Mouse (Mus musculus) embryonic facial prominence, embryonic 10.5 days (tissue): ENCODE results near the gene P4ha2. TPM values are rescaled to one million over a fixed set of nuclear protein-coding genes. Genes with fewer than 3 reads are reported as not detected.
"Not testable (repeated sequence)": the region's sequence is repeated elsewhere in the genome, so short reads cannot be mapped to it uniquely, and the experiment has no call there.

Experiments
- DNase-seq: peaks from one replicate; pipeline ENCODE4 v3.0.0-alpha.2; 2017; ENCODE audit warnings: low spot score
- H3K27ac ChIP-seq: fragments of 300-500 bp; sonication (generic); replicated peaks from 2 replicates; pipeline ENCODE4 v1.5.1; 2016; ENCODE audit warnings: mild to moderate bottlenecking
- H3K27me3 ChIP-seq: fragments of 300-500 bp; sonication (generic); replicated peaks from 2 replicates; pipeline ENCODE4 v1.6.1; 2016; ENCODE audit warnings: low read depth, mild to moderate bottlenecking; ENCODE audit not compliant: poor library complexity, severe bottlenecking
- H3K36me3 ChIP-seq: fragments of 300-500 bp; sonication (generic); replicated peaks from 2 replicates; pipeline ENCODE4 v1.6.1; 2016; ENCODE audit warnings: mild to moderate bottlenecking, moderate library complexity
- H3K4me1 ChIP-seq: fragments of 300-500 bp; sonication (generic); 2 replicates; pipeline ENCODE4 v1.6.1; 2016
- H3K4me3 ChIP-seq: fragments of 300-500 bp; sonication (generic); 2 replicates; pipeline ENCODE4 v1.5.1; 2016; ENCODE audit warnings: mild to moderate bottlenecking, moderate library complexity
- H3K9me3 ChIP-seq: fragments of 300-500 bp; sonication (generic); 2 replicates; pipeline ENCODE4 v1.6.1; 2016; ENCODE audit warnings: mild to moderate bottlenecking
- WGBS: fragments of 180-500 bp; shearing (Covaris S2); methylation state at CpG from one replicate; pipeline ENCODE4 v1.1.7; 2016; 5-methylcytosine and 5-hydroxymethylcytosine counted together
- polyA plus RNA-seq: library from polyadenylated mRNA; unstranded; fragments of >200 nt; fragmentation: Nextera tagmentation; extraction: Ambion mirVana; gene quantifications from 2 replicates; pipeline ENCODE4 v1.2.1, GENCODE M21; 2016

The P4ha2 gene
- polyA plus RNA-seq, 1 experiment from 2014 or later, result 36.8 TPM

DNA sequence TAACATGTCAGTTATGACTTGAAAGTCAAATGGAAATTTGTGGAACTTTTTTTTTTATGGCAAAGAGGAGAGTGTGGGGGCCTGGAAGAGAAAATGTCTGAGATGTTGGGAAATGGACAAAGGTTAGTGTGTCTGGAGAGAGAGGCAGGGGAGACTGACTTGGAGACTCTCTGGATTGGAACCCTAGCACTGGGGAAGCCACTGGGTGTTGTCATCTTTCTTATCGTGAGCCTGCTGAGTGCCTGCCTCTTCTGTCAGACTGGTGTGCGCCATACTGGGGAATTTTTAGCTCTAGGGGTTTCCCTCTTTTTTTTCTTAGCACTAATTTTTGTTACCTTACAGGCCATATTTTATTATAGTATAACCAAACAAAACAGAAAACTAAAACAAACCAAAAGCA is 27.5 kb downstream of the P4ha2 start:
- WGBS, result 84% methylated on average over 2 of the region's 2 CpGs
- peaks cover 33% of the 10 kb centered on the region for H3K36me3 ChIP-seq
- no peaks in the 10 kb centered on the region for H3K9me3 ChIP-seq
- H3K27me3 ChIP-seq, result no peaks in the 10 kb centered on the region
- H3K4me1 ChIP-seq, result no peaks in the 10 kb centered on the region
- no peak overlapping the region for H3K4me3 ChIP-seq
- no peak overlapping the region for H3K27ac ChIP-seq
- DNase-seq, result no peak

DNA sequence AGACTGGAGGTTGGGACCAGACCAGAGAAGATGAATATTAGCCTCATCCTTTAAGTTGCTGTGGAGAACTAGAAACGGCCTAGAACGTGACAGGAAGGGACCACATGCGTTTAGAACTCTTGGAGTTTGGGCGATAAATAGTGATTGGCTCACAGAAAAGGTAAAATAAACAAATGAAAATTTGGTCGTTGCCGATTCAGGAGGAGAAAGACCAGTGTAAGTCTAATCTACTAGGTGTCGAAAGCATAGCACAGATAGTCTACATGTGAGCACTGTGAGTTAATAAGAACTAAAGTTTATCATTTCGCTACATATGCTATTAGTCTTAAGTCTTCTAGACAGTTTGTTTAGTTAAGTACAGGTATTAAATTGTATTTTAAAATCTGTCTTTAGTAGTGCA is 30.1 kb downstream of the P4ha2 start:
- no peaks in the 10 kb centered on the region for H3K4me1 ChIP-seq
- no peaks in the 10 kb centered on the region for H3K9me3 ChIP-seq
- DNase-seq, result no peak
- WGBS, result 90% methylated on average over 8 of the region's 8 CpGs
- no peak overlapping the region for H3K4me3 ChIP-seq
- peaks cover 21% of the 10 kb centered on the region for H3K36me3 ChIP-seq
- H3K27ac ChIP-seq, result no peak overlapping the region
- no peaks in the 10 kb centered on the region for H3K27me3 ChIP-seq

DNA sequence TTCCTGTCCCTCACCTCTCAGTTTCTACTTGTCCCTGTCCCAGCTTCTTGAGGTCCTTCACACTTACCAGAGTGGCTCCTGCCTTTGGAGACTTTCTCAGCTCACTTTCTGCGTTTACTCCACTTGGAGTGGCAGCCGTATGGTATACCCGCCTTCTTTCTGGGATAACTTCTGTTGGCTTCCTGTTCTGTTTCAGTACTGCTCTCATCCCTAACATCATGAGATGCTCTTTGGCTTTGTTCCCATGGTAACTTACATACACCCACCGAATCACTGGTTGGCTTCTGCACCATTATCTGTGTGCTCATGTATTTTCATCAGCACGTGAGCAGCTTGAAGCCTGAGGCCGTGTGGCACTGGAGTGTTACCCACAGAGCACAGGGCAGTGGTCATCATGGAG is 30.8 kb downstream of the P4ha2 start:
- no peak overlapping the region for H3K4me3 ChIP-seq
- H3K36me3 ChIP-seq, result peaks cover 13% of the 10 kb centered on the region
- no peaks in the 10 kb centered on the region for H3K4me1 ChIP-seq
- no peak overlapping the region for H3K27ac ChIP-seq
- H3K9me3 ChIP-seq, result no peaks in the 10 kb centered on the region
- H3K27me3 ChIP-seq, result no peaks in the 10 kb centered on the region
- DNase-seq, result no peak
- WGBS, result 91% methylated on average over 6 of the region's 6 CpGs

DNA sequence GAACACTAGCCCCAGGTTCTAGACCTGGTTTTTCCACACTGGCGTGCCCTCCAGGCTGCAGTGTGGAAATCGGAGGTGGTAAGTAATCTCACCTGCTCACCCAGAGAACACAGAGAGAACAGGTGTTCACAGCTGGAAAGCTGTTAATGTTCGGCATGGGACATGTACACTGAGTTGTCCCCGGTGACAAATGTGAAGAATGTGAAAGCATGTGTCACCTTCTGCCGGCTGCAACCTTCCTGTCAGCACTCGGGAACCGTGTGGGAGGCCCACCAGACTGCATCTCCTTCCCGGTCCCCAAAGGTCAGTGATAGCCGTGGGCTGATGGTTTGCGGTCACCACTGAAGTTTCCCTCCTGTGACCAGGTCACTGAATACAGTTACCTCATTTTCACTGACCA is 32.4 kb downstream of the P4ha2 start:
- peaks cover 10% of the 10 kb centered on the region; the same call in 1 of the 2 replicates for H3K36me3 ChIP-seq
- no peaks in the 10 kb centered on the region for H3K27me3 ChIP-seq
- 87% methylated on average over 10 of the region's 10 CpGs for WGBS
- no peak overlapping the region for H3K4me3 ChIP-seq
- H3K27ac ChIP-seq, result no peak overlapping the region
- DNase-seq, result no peak
- H3K4me1 ChIP-seq, result no peaks in the 10 kb centered on the region
- H3K9me3 ChIP-seq, result no peaks in the 10 kb centered on the region

DNA sequence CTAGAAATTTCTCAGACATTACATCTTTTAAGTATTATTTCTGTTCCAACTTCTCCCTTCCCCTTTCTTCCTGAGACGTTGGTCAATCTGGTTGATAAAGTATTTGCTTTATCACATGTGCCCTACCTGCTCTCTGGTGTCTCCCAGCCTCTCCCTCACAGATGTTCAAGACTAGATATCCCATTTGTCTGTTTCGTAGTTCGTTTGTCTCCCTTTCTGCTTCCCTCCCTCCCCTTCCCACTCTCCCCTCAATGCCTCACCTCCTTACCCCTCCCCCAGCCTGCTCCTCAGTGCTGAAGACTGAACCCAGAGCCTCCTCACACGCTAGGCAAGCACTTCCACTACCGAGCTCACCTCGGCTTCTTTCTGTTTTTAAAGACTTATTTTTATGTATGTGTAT is 35.0 kb downstream of the P4ha2 start:
- no peak for DNase-seq
- 76% methylated on average over 6 of the region's 6 CpGs for WGBS
- H3K4me3 ChIP-seq, result no peak overlapping the region
- no peaks in the 10 kb centered on the region for H3K4me1 ChIP-seq
- H3K9me3 ChIP-seq, result no peaks in the 10 kb centered on the region
- no peak overlapping the region for H3K27ac ChIP-seq
- H3K36me3 ChIP-seq, result peaks cover 6% of the 10 kb centered on the region; the same call in 1 of the 2 replicates
- H3K27me3 ChIP-seq, result no peaks in the 10 kb centered on the region

DNA sequence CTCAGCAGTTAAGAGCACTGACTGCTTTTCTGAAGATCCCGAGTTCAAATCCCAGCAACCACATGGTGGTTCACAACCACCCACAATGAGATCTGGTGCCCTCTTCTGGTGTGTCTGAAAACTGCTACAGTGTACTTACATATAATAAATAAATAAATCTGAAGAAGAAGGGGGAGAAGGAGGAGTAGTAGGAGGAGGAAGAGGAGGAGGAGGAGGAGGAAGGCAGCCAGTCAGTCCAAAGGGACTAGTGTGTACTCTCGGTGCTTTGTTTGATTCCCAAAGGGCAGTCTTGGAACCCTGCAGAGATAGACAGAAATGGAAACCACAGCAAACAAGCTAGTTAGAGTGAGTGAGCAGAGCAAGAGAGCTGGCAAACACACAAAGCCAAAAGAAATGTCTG is 40.3 kb downstream of the P4ha2 start:
- H3K27ac ChIP-seq, H3K27me3 ChIP-seq, H3K4me3 ChIP-seq, H3K4me1 ChIP-seq, H3K9me3 ChIP-seq, H3K36me3 ChIP-seq: not testable (repeated sequence)
- 44% methylated on average over 2 of the region's 2 CpGs for WGBS
- DNase-seq, result peak; percentile 53

DNA sequence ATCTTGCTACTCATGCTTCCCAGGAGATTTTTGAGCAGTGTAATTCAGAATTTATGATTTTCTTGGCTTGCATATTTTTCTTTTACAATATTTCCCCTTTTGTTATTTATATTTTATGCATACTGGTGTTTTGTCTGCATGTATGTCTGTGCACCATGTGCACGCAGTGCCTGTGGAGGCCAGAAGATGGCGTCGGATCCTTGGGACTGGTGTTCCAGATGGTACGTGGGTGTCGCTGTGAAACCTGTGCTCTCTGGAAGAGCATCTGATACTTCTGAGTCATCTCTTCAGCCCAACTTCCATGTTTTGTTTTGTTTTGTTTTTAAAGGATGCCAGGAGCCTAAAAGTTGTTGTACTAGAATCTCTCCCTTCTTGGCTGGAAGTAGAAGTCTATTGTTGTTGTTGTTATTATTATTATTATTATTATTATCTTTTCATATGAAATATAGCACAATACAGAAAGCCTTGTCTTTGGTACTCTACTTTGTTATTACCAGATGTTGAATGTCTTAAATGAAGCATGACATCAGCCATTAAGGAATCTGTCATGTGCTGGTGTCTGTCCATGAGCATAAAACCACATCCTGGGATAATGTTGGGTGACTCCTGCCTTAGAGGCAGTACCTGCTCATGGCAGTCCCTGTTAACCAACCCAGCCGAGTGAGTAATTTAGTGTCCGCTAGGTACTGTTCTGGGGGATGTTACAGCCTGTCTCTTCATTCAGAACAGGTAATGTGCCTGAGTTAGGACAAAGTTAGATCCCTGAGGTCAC is 41.5 kb downstream of the P4ha2 start:
- Histone ChIP-seq H3K27ac (no peak overlapping the region), H3K9me3 (no peaks in the 10 kb centered on the region), H3K27me3 (no peaks in the 10 kb centered on the region), H3K4me3 (no peak overlapping the region), H3K4me1 (no peaks in the 10 kb centered on the region), H3K36me3 (no peaks in the 10 kb centered on the region)
- no peak for DNase-seq
- WGBS, result 85% methylated on average over 7 of the region's 7 CpGs

DNA sequence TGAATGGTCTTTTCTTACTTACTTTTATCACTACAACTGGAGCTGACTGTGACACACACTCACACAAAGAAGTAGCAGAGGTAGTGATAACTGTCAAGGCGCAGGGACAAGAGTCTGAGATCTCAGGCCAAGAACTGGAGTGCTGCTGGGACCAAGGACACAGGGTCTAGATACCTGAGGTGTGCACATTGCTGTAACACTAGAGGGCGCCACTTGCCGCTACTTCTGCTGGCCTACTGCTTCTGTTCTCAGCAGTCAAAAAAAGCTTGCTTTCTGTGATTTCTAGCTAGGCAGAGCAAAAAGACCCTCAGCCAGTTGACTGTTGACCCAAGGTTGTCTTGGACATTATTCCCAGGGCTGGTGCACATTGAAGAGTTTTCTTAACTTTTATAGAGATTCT is 45.0 kb downstream of the P4ha2 start:
- Histone ChIP-seq H3K9me3 (peaks cover 3% of the 10 kb centered on the region; the same call in 1 of the 2 replicates), H3K4me3 (no peak overlapping the region), H3K36me3 (no peaks in the 10 kb centered on the region), H3K27me3 (no peaks in the 10 kb centered on the region), H3K4me1 (no peaks in the 10 kb centered on the region), H3K27ac (no peak overlapping the region)
- DNase-seq, result peak; percentile 70
- 24% methylated on average over 3 of the region's 3 CpGs for WGBS

DNA sequence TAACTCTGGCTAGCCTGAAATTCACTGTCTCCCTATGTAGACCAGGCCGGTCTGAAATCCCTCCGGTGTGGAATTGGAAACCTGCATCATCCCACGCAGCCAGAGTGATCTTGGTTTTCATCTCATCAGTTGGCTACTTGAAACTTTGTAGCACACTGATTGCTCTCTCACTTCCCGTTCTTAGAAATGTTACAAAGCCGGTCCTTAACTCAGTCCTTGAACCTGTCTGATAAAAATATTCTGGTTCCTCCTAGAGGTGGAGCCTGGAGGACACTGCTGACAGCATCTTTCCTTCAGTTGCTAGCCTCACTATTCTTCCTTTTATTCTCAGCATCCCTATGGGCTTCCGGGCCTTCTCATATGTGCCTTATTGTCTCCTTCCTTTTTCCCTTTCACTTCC is 46.1 kb downstream of the P4ha2 start:
- WGBS, result 85% methylated on average over 6 of the region's 6 CpGs
- H3K4me1 ChIP-seq, result 0 out of 2 replicates have a peak, but pooled peaks cover 3% of the 10 kb centered on the region
- no peak overlapping the region for H3K4me3 ChIP-seq
- no peaks in the 10 kb centered on the region for H3K27me3 ChIP-seq
- no peaks in the 10 kb centered on the region for H3K36me3 ChIP-seq
- no peak for DNase-seq
- peaks cover 3% of the 10 kb centered on the region; the same call in 1 of the 2 replicates for H3K9me3 ChIP-seq
- H3K27ac ChIP-seq, result no peak overlapping the region

DNA sequence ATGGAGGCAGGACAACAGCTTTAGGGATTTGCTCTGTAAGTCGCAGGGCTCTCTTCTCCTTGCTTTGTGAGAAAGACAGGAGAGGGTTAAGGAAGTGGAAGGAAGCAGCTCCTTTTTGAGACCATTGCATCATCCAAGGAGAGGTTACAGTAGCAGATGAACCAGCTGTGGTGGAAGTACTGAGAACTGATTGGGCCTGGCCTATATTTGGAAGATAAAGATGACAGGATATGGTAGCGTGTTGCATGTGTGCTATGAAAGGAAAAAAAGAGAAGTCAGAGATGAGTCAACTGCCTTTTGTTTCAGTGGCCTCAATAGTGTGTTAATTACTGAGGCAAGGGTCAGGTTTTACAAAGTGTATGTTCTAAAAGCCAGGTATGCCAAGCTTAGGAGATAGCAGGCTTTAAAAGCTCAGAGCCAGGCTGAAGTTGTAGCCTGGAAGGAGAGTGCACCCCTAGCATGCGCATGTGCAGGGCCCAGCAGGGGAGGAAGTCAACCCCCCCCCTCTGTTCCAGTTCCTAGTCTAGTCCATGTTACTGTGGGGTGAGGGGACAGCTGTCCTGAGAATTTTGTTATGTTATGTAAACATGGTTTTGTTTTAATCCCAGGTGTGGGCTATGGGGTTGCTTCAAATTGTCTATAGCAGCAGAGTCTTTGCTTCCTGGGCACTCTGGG is 50.0 kb downstream of the P4ha2 start:
- DNase-seq, result no peak
- Histone ChIP-seq H3K36me3 (no peaks in the 10 kb centered on the region), H3K4me1 (0 out of 2 replicates have a peak, but pooled peaks cover 3% of the 10 kb centered on the region), H3K4me3 (no peak overlapping the region), H3K27ac (no peak overlapping the region), H3K9me3 (peaks cover 3% of the 10 kb centered on the region; the same call in 1 of the 2 replicates), H3K27me3 (no peaks in the 10 kb centered on the region)
- WGBS, result 89% methylated on average over 3 of the region's 3 CpGs

DNA sequence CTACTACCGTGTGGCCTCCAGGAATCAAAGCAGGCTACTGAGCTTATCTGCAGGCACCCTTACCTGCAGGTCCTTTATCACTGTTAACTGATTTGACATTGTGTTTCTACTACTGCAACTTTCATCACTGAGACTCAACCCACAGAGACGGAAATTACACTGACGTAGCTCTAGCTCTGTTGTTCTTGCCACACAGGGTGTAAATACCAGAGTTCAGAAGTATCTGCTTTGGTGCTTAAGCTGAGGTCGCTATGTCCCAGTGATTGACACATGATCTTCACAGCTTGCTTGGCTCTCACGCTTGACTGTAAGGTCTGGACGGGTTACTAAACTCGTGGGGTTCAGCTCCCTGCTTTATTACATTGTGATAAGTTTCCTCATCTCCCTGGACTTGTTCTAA is 51.2 kb downstream of the P4ha2 start:
- Histone ChIP-seq H3K4me1 (0 out of 2 replicates have a peak, but pooled peaks cover 3% of the 10 kb centered on the region), H3K4me3 (no peak overlapping the region), H3K36me3 (no peaks in the 10 kb centered on the region), H3K9me3 (peaks cover 3% of the 10 kb centered on the region; the same call in 1 of the 2 replicates), H3K27ac (no peak overlapping the region), H3K27me3 (no peaks in the 10 kb centered on the region)
- DNase-seq, result no peak
- WGBS, result 73% methylated on average over 7 of the region's 7 CpGs

DNA sequence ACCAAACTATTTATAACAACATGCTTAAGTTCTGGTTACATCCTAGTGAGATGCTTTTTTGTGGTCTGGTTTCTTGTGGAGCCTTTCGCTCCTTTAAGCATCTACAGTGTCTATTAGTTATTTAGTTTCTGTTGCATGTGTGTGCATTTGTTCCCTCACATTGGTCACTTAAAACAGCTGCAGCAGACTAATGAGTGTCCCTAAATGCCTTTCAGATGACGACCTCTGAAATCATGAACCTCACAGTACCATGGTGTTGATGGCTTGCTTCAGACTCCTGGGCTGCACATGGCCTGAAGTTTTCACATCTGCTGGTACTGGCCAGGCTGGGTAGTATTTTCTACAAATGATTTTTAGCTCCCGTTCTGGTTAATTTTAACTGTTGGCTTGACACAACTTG is 53.1 kb downstream of the P4ha2 start:
- H3K27me3 ChIP-seq, result no peaks in the 10 kb centered on the region
- H3K4me1 ChIP-seq, result 0 out of 2 replicates have a peak, but pooled peaks cover 3% of the 10 kb centered on the region
- no peak overlapping the region for H3K4me3 ChIP-seq
- no peaks in the 10 kb centered on the region for H3K36me3 ChIP-seq
- H3K27ac ChIP-seq, result no peak overlapping the region
- 81% methylated on average over 3 of the region's 3 CpGs for WGBS
- H3K9me3 ChIP-seq, result peaks cover 3% of the 10 kb centered on the region; the same call in 1 of the 2 replicates
- no peak for DNase-seq

DNA sequence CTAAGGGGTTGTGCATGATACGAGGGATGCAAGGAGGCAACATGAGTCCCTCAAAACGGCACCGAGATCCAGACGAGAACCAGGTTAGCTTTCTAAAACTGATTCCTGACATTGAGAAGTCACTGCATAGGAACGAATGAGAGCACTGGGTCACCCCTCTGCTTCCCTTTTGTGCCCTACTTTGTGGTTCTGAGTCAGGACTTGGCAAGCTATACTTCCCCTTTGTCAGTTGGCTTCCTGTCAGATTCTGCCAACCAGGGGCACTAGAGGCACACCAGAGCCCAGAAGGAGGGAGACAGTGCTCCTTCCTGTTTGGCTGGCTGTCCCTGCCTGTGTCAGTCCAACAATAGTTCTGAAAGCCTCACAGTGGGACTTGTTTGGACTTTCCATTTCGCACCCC is 56.0 kb downstream of the P4ha2 start:
- Histone ChIP-seq H3K27me3 (no peaks in the 10 kb centered on the region), H3K4me1 (no peaks in the 10 kb centered on the region)
- 94% methylated on average over 6 of the region's 6 CpGs for WGBS

More for the DNA sequence above, 56.0 kb downstream of the P4ha2 start:
- H3K27ac ChIP-seq, result no peak overlapping the region
- H3K36me3 ChIP-seq, result no peaks in the 10 kb centered on the region
- no peaks in the 10 kb centered on the region for H3K9me3 ChIP-seq
- no peak overlapping the region for H3K4me3 ChIP-seq
- no peak for DNase-seq
